Comparison of ENCODE assay signal across 7 mouse cellular contexts in genomic region chr5:148241932-148242331, GRCm38 (mm10).
DNase-seq lines count a peak whose midpoint lies in the region; ATAC-seq and TF ChIP-seq lines count a peak whose summit lies in the region.

No protein-coding gene starts in this region.

- H3K4me3 ChIP-seq in G1E (ENCODE audit: low read depth, low read length) = no peak overlapping the region
- no peak overlapping the region for H3K4me3 ChIP-seq in layer of hippocampus, adult 2 months

- H3K27me3 ChIP-seq in G1E (ENCODE audit: insufficient read depth, low read length) = no peaks in the 10 kb centered on the region

- no peak for ATAC-seq in G1E (ENCODE audit: extremely low read depth, insufficient number of reproducible peaks, low FRiP score, poor library complexity, severe bottlenecking)

- peaks cover 36% of the 10 kb centered on the region for H3K9me3 ChIP-seq in G1E (replicated peaks)

- TF ChIP-seq CTCF in G1E (IDR thresholded peaks at IDR 0.05; ENCODE audit: low read depth, low read length) = peak; percentile 79
- peak; percentile 98 for TF ChIP-seq CTCF in layer of hippocampus, adult 2 months (conservative IDR thresholded peaks at IDR 0.05)

- DNase-seq in G1E (ENCODE audit: low spot score) = peak; percentile 34
- DNase-seq in adrenal gland, adult 8-10 months = peak; percentile 29
- peak; percentile 87 for DNase-seq in embryo, embryonic 10.5 days (ENCODE audit: low spot score)
- DNase-seq in heart, postnatal 10 days = peak; percentile 78 to 87
- peak; percentile 70 to 82 for DNase-seq in layer of hippocampus, adult 2 months (ENCODE audit: low spot score in 2 of 2)
- peak; percentile 71 for DNase-seq in lung, postnatal 14 days
- peak; percentile 82 to 89 for DNase-seq in right cerebral cortex, postnatal 10 days (ENCODE audit: low spot score in 2 of 2)

- no peak overlapping the region for H3K27ac ChIP-seq in layer of hippocampus, adult 2 months

- H3K4me1 ChIP-seq in G1E (ENCODE audit: insufficient read depth, low read depth, low read length) = no peaks in the 10 kb centered on the region

- H3K36me3 ChIP-seq in G1E (replicated peaks) = no peaks in the 10 kb centered on the region

- intact Hi-C loops in heart, postnatal 10 days (cut with DNase I) = loop anchor here (1.0 to 10.0 kb wide), 2 partner anchors 285 to 827 kb away; partner anchors contain the start of gene Mtus2

Comparison
In these comparisons a context has a peak if more than half of its experiments do, and no peak if none do; other contexts are left out.
1. DNase-seq: peak in every context shown above with its lines; median percentile 87 in embryo, embryonic 10.5 days; 86 in right cerebral cortex, postnatal 10 days; 82 in heart, postnatal 10 days; 76 in layer of hippocampus, adult 2 months; 71 in lung, postnatal 14 days; 34 in G1E; 29 in adrenal gland, adult 8-10 months.